ENCODE assay signal across 9 mouse cellular contexts in the genomic region with DNA sequence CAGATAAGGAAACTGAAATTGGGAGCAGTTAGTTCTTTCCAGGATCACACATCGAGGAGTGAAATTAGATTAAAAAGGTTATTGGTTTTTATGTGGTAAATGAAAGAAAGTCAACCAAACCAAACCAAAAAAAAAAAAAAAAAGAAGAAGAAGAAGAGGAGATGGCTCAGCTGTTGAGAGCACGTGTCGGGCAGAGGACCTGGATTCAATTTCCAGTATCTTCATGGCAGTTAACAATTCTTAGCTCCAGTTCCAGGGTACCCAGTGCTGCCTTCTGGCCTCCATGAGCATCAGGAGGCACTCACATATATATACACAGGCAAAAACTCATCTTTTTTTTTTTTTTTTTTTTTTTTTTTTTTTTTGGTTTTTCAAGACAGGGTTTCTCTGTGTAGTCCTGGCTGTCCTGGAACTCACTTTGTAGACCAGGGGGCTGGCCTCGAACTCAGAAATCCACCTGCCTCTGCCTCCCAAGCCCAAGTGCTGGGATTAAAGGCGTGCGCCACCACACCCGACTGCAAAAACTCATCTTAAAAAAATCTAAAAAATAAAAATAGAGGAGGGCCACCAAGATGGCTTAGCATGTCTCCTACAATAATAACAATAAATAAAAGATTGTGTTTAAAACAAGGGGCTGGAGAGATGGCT. TPM values are rescaled to one million over a fixed set of nuclear protein-coding genes. Genes with fewer than 3 reads are reported as not detected.
DNase-seq lines count a peak whose midpoint lies in the region; ATAC-seq and TF ChIP-seq lines count a peak whose summit lies in the region.
"Had no signal": no experiment of that assay in that cellular context is flagged by ENCODE, and none has a peak within 500 bp of the region (broad histone marks: within the 10 kb centered on the region; RNA-seq: fewer than 3 reads in every experiment).

No protein-coding gene starts in this region.

- H3K27ac ChIP-seq in kidney, adult 2 months (ENCODE audit: insufficient read depth, low read depth, low read length) = no peak overlapping the region
- no peak overlapping the region for H3K27ac ChIP-seq in embryonic facial prominence, embryonic 11.5 days (replicated peaks; ENCODE audit: low read depth, low read length)
- peak overlapping the region; percentile 68; the same call in 1 of the 2 replicates for H3K27ac ChIP-seq in hindbrain, embryonic 15.5 days (replicated peaks)
- no peak overlapping the region for H3K27ac ChIP-seq in midbrain, embryonic 14.5 days (replicated peaks; ENCODE audit: low read depth, low read length)

- 0 out of 2 replicates have a peak overlapping the region, but pooled peaks have one; percentile 25 for H3K4me3 ChIP-seq in kidney, adult 2 months (ENCODE audit: insufficient read depth, low read depth, low read length)
- H3K4me3 ChIP-seq in embryonic facial prominence, embryonic 11.5 days (ENCODE audit: low read depth, low read length) = no peak overlapping the region
- peak overlapping the region; percentile 33 for H3K4me3 ChIP-seq in hindbrain, embryonic 15.5 days
- peak overlapping the region; percentile 22; the same call in 1 of the 2 replicates for H3K4me3 ChIP-seq in midbrain, embryonic 14.5 days (replicated peaks; ENCODE audit: low read depth, low read length)

- DNase-seq in kidney, adult 2 months = no peak
- no peak for DNase-seq in kidney, adult 9 months
- DNase-seq in embryonic facial prominence, embryonic 11.5 days (ENCODE audit: low spot score) = no peak
- DNase-seq in midbrain, embryonic 14.5 days = no peak
- no peak for DNase-seq in yolk sac, embryonic 10.5 days (ENCODE audit: low spot score)
- no peak for DNase-seq in frontal cortex, postnatal 36 days (ENCODE audit: low spot score in 2 of 2)
- DNase-seq in testis, postnatal 10 days (ENCODE audit: low spot score) = no peak

- no peak for ATAC-seq in embryonic facial prominence, embryonic 11.5 days (replicated peaks; ENCODE audit: insufficient number of reproducible peaks, low FRiP score, low TSS enrichment, low read depth)
- no peak for ATAC-seq in hindbrain, embryonic 15.5 days (ENCODE audit: low FRiP score, low read depth)
- ATAC-seq in midbrain, embryonic 14.5 days (ENCODE audit: low FRiP score, low TSS enrichment) = no peak

- TF ChIP-seq CTCF in kidney, adult 2 months (conservative IDR thresholded peaks at IDR 0.05; ENCODE audit: insufficient read depth, insufficient read length, low read depth, low read length) = no peak

- peaks cover 17% of the 10 kb centered on the region for H3K4me1 ChIP-seq in kidney, adult 2 months (ENCODE audit: control insufficient read depth, insufficient read depth, low read length)
- H3K4me1 ChIP-seq in embryonic facial prominence, embryonic 11.5 days (ENCODE audit: control insufficient read depth, insufficient read depth, low read length) = peaks cover 6% of the 10 kb centered on the region
- peaks cover 31% of the 10 kb centered on the region for H3K4me1 ChIP-seq in hindbrain, embryonic 15.5 days (replicated peaks)
- peaks cover 20% of the 10 kb centered on the region for H3K4me1 ChIP-seq in midbrain, embryonic 14.5 days (ENCODE audit: control insufficient read depth, insufficient read depth, low read length)

- H3K9ac ChIP-seq in embryonic facial prominence, embryonic 11.5 days (replicated peaks; ENCODE audit: low read length) = no peak overlapping the region
- H3K9ac ChIP-seq in hindbrain, embryonic 15.5 days = 0 out of 2 replicates have a peak overlapping the region, but pooled peaks have one; percentile 13
- H3K9ac ChIP-seq in midbrain, embryonic 14.5 days (replicated peaks; ENCODE audit: low read length) = no peak overlapping the region; the same call in 1 of the 2 replicates

- H3K9me3 ChIP-seq in embryonic facial prominence, embryonic 11.5 days (replicated peaks; ENCODE audit: control insufficient read depth, low read length) = no peaks in the 10 kb centered on the region
- no peaks in the 10 kb centered on the region for H3K9me3 ChIP-seq in hindbrain, embryonic 15.5 days
- H3K9me3 ChIP-seq in midbrain, embryonic 14.5 days (ENCODE audit: control insufficient read depth, low read length) = no peaks in the 10 kb centered on the region

- no peaks in the 10 kb centered on the region for H3K36me3 ChIP-seq in kidney, adult 2 months (ENCODE audit: control insufficient read depth, insufficient read depth, low read length)
- H3K36me3 ChIP-seq in embryonic facial prominence, embryonic 11.5 days (replicated peaks; ENCODE audit: control insufficient read depth, insufficient read depth, low read depth, low read length) = no peaks in the 10 kb centered on the region
- H3K36me3 ChIP-seq in hindbrain, embryonic 15.5 days = no peaks in the 10 kb centered on the region
- H3K36me3 ChIP-seq in midbrain, embryonic 14.5 days (ENCODE audit: control insufficient read depth, insufficient read depth, low read length) = no peaks in the 10 kb centered on the region

- H3K4me2 ChIP-seq in embryonic facial prominence, embryonic 11.5 days (ENCODE audit: low read depth, low read length) = peak overlapping the region; percentile 41
- peak overlapping the region; percentile 62 for H3K4me2 ChIP-seq in hindbrain, embryonic 15.5 days
- peak overlapping the region; percentile 54 for H3K4me2 ChIP-seq in midbrain, embryonic 14.5 days (ENCODE audit: low read length)

- no peaks in the 10 kb centered on the region for H3K27me3 ChIP-seq in kidney, adult 2 months (replicated peaks; ENCODE audit: control insufficient read depth, insufficient read depth, low read length)
- H3K27me3 ChIP-seq in embryonic facial prominence, embryonic 11.5 days (ENCODE audit: control insufficient read depth, insufficient read depth, low read length) = no peaks in the 10 kb centered on the region
- no peaks in the 10 kb centered on the region for H3K27me3 ChIP-seq in hindbrain, embryonic 15.5 days
- no peaks in the 10 kb centered on the region for H3K27me3 ChIP-seq in midbrain, embryonic 14.5 days (ENCODE audit: control insufficient read depth, insufficient read depth, low read length)

- 64% methylated on average over 7 of the region's 7 CpGs for WGBS in kidney, adult 2 months
- 73% methylated on average over 7 of the region's 7 CpGs for WGBS in embryonic facial prominence, embryonic 11.5 days
- WGBS in hindbrain, embryonic 15.5 days = 78% methylated on average over 7 of the region's 7 CpGs
- WGBS in midbrain, embryonic 14.5 days = 77% methylated on average over 7 of the region's 7 CpGs

- no peak for TF ChIP-seq POLR2A in kidney, adult 2 months (IDR thresholded peaks at IDR 0.05; ENCODE audit: low read depth, low read length)

RNA-seq across cellular contexts. Expression of a gene that starts 3.1 kb away (rescaled TPM):
- polyA plus RNA-seq in kidney, adult 2 months (2012; rRNA removed) = 108 and 114 TPM in 2 replicates
- 223 and 235 TPM in 2 replicates for polyA plus RNA-seq in embryonic facial prominence, embryonic 11.5 days (2014; fragmentation: Nextera tagmentation; extraction: Ambion mirVana)
- 334 and 356 TPM in 2 replicates for polyA plus RNA-seq in hindbrain, embryonic 15.5 days (2015; fragmentation: Nextera tagmentation; extraction: Ambion mirVana)
- 286 and 299 TPM in 2 replicates for polyA plus RNA-seq in midbrain, embryonic 14.5 days (2014; fragmentation: Nextera tagmentation; extraction: Ambion mirVana)

RNA-seq across cellular contexts. Expression of a gene that starts 26.3 kb away (rescaled TPM):
- 30.7 and 31.8 TPM in 2 replicates for polyA plus RNA-seq in kidney, adult 2 months (2012; rRNA removed)
- 5.2 and 5.6 TPM in 2 replicates for polyA plus RNA-seq in embryonic facial prominence, embryonic 11.5 days (2014; fragmentation: Nextera tagmentation; extraction: Ambion mirVana)
- polyA plus RNA-seq in hindbrain, embryonic 15.5 days (2015; fragmentation: Nextera tagmentation; extraction: Ambion mirVana) = 8.6 and 11.5 TPM in 2 replicates
- polyA plus RNA-seq in midbrain, embryonic 14.5 days (2014; fragmentation: Nextera tagmentation; extraction: Ambion mirVana) = 8.0 and 11.5 TPM in 2 replicates
- polyA plus RNA-seq: cortical plate, adult 2 months had no signal

RNA-seq across cellular contexts. Expression of a gene that starts 53.7 kb away (rescaled TPM):
- 45.3 and 70.3 TPM in 2 replicates for polyA plus RNA-seq in kidney, adult 2 months (2012; rRNA removed)
- 3.1 and 4.4 TPM in 2 replicates for polyA plus RNA-seq in embryonic facial prominence, embryonic 11.5 days (2014; fragmentation: Nextera tagmentation; extraction: Ambion mirVana)
- polyA plus RNA-seq in hindbrain, embryonic 15.5 days (2015; fragmentation: Nextera tagmentation; extraction: Ambion mirVana) = 3.2 and 3.3 TPM in 2 replicates
- 1.4 TPM in 2 replicates for polyA plus RNA-seq in midbrain, embryonic 14.5 days (2014; fragmentation: Nextera tagmentation; extraction: Ambion mirVana)

RNA-seq across cellular contexts. Expression of a gene that starts 54.6 kb away (rescaled TPM):
- 288 and 414 TPM in 2 replicates for polyA plus RNA-seq in kidney, adult 2 months (2012; rRNA removed)
- polyA plus RNA-seq in embryonic facial prominence, embryonic 11.5 days (2014; fragmentation: Nextera tagmentation; extraction: Ambion mirVana) = 31.9 and 34.1 TPM in 2 replicates
- 39.4 and 42.5 TPM in 2 replicates for polyA plus RNA-seq in hindbrain, embryonic 15.5 days (2015; fragmentation: Nextera tagmentation; extraction: Ambion mirVana)
- polyA plus RNA-seq in midbrain, embryonic 14.5 days (2014; fragmentation: Nextera tagmentation; extraction: Ambion mirVana) = 28.8 and 29.9 TPM in 2 replicates
